Mouse (Mus musculus): ENCODE results near the gene Tmem239. TPM values are rescaled to one million over a fixed set of nuclear protein-coding genes. Genes with fewer than 3 reads are reported as not detected.

Gene Tmem239
- polyA plus RNA-seq, 1 experiment = not detected

- Histone ChIP-seq H3K9me3 (ENCODE audit: control insufficient read depth, low read length) (no peaks in the 10 kb centered on the region), H3K27me3 (ENCODE audit: control insufficient read depth) (no peaks in the 10 kb centered on the region), H3K4me1 (ENCODE audit: control insufficient read depth) (peaks cover 47% of the 10 kb centered on the region), H3K4me3 (replicated peaks) (peak within 1 kb of the TSS; percentile 85), H3K36me3 (ENCODE audit: control insufficient read depth) (peaks cover 20% of the 10 kb centered on the region)
- TF ChIP-seq TAL1 (IDR thresholded peaks at IDR 0.05; ENCODE audit: low read length) = no peak
- TF ChIP-seq GATA1 (IDR thresholded peaks at IDR 0.05; ENCODE audit: low read length) = no peak
Measured at GRCm38 (mm10) chr2:130424126-130424853, 18.0 kb downstream of the Tmem239 start, which contains the start of the genes Vps16 and Pced1a. TSS of gene Vps16 (plus strand) at chr2:130424339. TSS of gene Pced1a (minus strand) at chr2:130424701.

- peaks cover 55% of the 10 kb centered on the region for H3K4me1 ChIP-seq (ENCODE audit: control insufficient read depth)
- H3K4me3 ChIP-seq (replicated peaks) = peak overlapping the region; percentile 85
- peaks cover 19% of the 10 kb centered on the region for H3K36me3 ChIP-seq (ENCODE audit: control insufficient read depth)
- TF ChIP-seq TAL1 (IDR thresholded peaks at IDR 0.05; ENCODE audit: low read length) (no peak), GATA1 (IDR thresholded peaks at IDR 0.05; ENCODE audit: low read length) (no peak)
- H3K27me3 ChIP-seq (ENCODE audit: control insufficient read depth) = no peaks in the 10 kb centered on the region
- no peaks in the 10 kb centered on the region for H3K9me3 ChIP-seq (ENCODE audit: control insufficient read depth, low read length)
Measured at GRCm38 (mm10) chr2:130425112-130425511, 18.8 kb downstream of the Tmem239 start.

- Histone ChIP-seq H3K27me3 (ENCODE audit: control insufficient read depth) (no peaks in the 10 kb centered on the region), H3K4me3 (replicated peaks) (no peak overlapping the region), H3K9me3 (ENCODE audit: control insufficient read depth, low read length) (no peaks in the 10 kb centered on the region), H3K36me3 (ENCODE audit: control insufficient read depth) (peaks cover 48% of the 10 kb centered on the region), H3K4me1 (ENCODE audit: control insufficient read depth) (peaks cover 54% of the 10 kb centered on the region)
- TF ChIP-seq GATA1 (IDR thresholded peaks at IDR 0.05; ENCODE audit: low read length) (no peak), TAL1 (IDR thresholded peaks at IDR 0.05; ENCODE audit: low read length) (no peak)
Measured at GRCm38 (mm10) chr2:130429851-130430250, 23.6 kb downstream of the Tmem239 start.

GRCm38 (mm10) chr2:130430484-130430883, 24.2 kb downstream of the Tmem239 start:
- no peaks in the 10 kb centered on the region for H3K9me3 ChIP-seq (ENCODE audit: control insufficient read depth, low read length)
- H3K4me1 ChIP-seq (ENCODE audit: control insufficient read depth) = peaks cover 47% of the 10 kb centered on the region
- H3K36me3 ChIP-seq (ENCODE audit: control insufficient read depth) = peaks cover 48% of the 10 kb centered on the region
- TF ChIP-seq GATA1 (IDR thresholded peaks at IDR 0.05; ENCODE audit: low read length) (no peak), TAL1 (IDR thresholded peaks at IDR 0.05; ENCODE audit: low read length) (no peak)
- H3K4me3 ChIP-seq (replicated peaks) = no peak overlapping the region
- no peaks in the 10 kb centered on the region for H3K27me3 ChIP-seq (ENCODE audit: control insufficient read depth)

GRCm38 (mm10) chr2:130432157-130432556, 25.9 kb downstream of the Tmem239 start:
- Histone ChIP-seq H3K36me3 (ENCODE audit: control insufficient read depth) (peaks cover 54% of the 10 kb centered on the region), H3K4me1 (ENCODE audit: control insufficient read depth) (peaks cover 37% of the 10 kb centered on the region)
- TF ChIP-seq GATA1 (IDR thresholded peaks at IDR 0.05; ENCODE audit: low read length) = no peak
- no peak for TF ChIP-seq TAL1 (IDR thresholded peaks at IDR 0.05; ENCODE audit: low read length)

GRCm38 (mm10) chr2:130433152-130433551, 26.9 kb downstream of the Tmem239 start:
- H3K9me3 ChIP-seq (ENCODE audit: control insufficient read depth, low read length) = no peaks in the 10 kb centered on the region
- TF ChIP-seq GATA1 (IDR thresholded peaks at IDR 0.05; ENCODE audit: low read length) = no peak
- no peak for TF ChIP-seq TAL1 (IDR thresholded peaks at IDR 0.05; ENCODE audit: low read length)
- H3K27me3 ChIP-seq (ENCODE audit: control insufficient read depth) = no peaks in the 10 kb centered on the region
- H3K4me1 ChIP-seq (ENCODE audit: control insufficient read depth) = peaks cover 30% of the 10 kb centered on the region
- H3K36me3 ChIP-seq (ENCODE audit: control insufficient read depth) = peaks cover 57% of the 10 kb centered on the region
- no peak overlapping the region for H3K4me3 ChIP-seq (replicated peaks)

More at GRCm38 (mm10) chr2:130432157-130432556, 25.9 kb downstream of the Tmem239 start:
- Histone ChIP-seq H3K9me3 (ENCODE audit: control insufficient read depth, low read length) (no peaks in the 10 kb centered on the region), H3K27me3 (ENCODE audit: control insufficient read depth) (no peaks in the 10 kb centered on the region), H3K4me3 (replicated peaks) (no peak overlapping the region)

GRCm38 (mm10) chr2:130436769-130437168, 30.5 kb downstream of the Tmem239 start:
- Histone ChIP-seq H3K27me3 (ENCODE audit: control insufficient read depth) (no peaks in the 10 kb centered on the region), H3K9me3 (ENCODE audit: control insufficient read depth, low read length) (no peaks in the 10 kb centered on the region), H3K4me1 (ENCODE audit: control insufficient read depth) (peaks cover 38% of the 10 kb centered on the region), H3K36me3 (ENCODE audit: control insufficient read depth) (peaks cover 73% of the 10 kb centered on the region), H3K4me3 (replicated peaks) (no peak overlapping the region)
- no peak for TF ChIP-seq TAL1 (IDR thresholded peaks at IDR 0.05; ENCODE audit: low read length)
- no peak for TF ChIP-seq GATA1 (IDR thresholded peaks at IDR 0.05; ENCODE audit: low read length)

- Histone ChIP-seq H3K36me3 (ENCODE audit: control insufficient read depth) (peaks cover 77% of the 10 kb centered on the region), H3K4me3 (replicated peaks) (no peak overlapping the region), H3K27me3 (ENCODE audit: control insufficient read depth) (no peaks in the 10 kb centered on the region), H3K9me3 (ENCODE audit: control insufficient read depth, low read length) (no peaks in the 10 kb centered on the region), H3K4me1 (ENCODE audit: control insufficient read depth) (peaks cover 47% of the 10 kb centered on the region)
- TF ChIP-seq GATA1 (IDR thresholded peaks at IDR 0.05; ENCODE audit: low read length) = no peak
- TF ChIP-seq TAL1 (IDR thresholded peaks at IDR 0.05; ENCODE audit: low read length) = no peak
Measured at GRCm38 (mm10) chr2:130438861-130439260, 32.6 kb downstream of the Tmem239 start.

- TF ChIP-seq GATA1 (IDR thresholded peaks at IDR 0.05; ENCODE audit: low read length) (no peak), TAL1 (IDR thresholded peaks at IDR 0.05; ENCODE audit: low read length) (no peak)
- H3K4me3 ChIP-seq (replicated peaks) = no peak overlapping the region
- H3K9me3 ChIP-seq (ENCODE audit: control insufficient read depth, low read length) = no peaks in the 10 kb centered on the region
- H3K4me1 ChIP-seq (ENCODE audit: control insufficient read depth) = peaks cover 47% of the 10 kb centered on the region
- no peaks in the 10 kb centered on the region for H3K27me3 ChIP-seq (ENCODE audit: control insufficient read depth)
- H3K36me3 ChIP-seq (ENCODE audit: control insufficient read depth) = peaks cover 83% of the 10 kb centered on the region
Measured at GRCm38 (mm10) chr2:130439840-130440480, 33.7 kb downstream of the Tmem239 start.

All from erythroblast, embryonic 14.5 days (primary cell).